Mouse (Mus musculus) cerebellum, adult (tissue): ENCODE data around the gene Dock7.
A peak's percentile ranks its signal among the peaks of the same experiment; 100 is the strongest.

ENCODE experiments used
- ATAC-seq: cut with Nextera tagmentation; 2 replicates; pipeline ENCODE4 v1.9.2; 2017; ENCODE audit warnings: mild to moderate bottlenecking, moderate library complexity, mixed read lengths; ENCODE audit not compliant: insufficient number of reproducible peaks, low FRiP score, low TSS enrichment

The Dock7 gene

DNA sequence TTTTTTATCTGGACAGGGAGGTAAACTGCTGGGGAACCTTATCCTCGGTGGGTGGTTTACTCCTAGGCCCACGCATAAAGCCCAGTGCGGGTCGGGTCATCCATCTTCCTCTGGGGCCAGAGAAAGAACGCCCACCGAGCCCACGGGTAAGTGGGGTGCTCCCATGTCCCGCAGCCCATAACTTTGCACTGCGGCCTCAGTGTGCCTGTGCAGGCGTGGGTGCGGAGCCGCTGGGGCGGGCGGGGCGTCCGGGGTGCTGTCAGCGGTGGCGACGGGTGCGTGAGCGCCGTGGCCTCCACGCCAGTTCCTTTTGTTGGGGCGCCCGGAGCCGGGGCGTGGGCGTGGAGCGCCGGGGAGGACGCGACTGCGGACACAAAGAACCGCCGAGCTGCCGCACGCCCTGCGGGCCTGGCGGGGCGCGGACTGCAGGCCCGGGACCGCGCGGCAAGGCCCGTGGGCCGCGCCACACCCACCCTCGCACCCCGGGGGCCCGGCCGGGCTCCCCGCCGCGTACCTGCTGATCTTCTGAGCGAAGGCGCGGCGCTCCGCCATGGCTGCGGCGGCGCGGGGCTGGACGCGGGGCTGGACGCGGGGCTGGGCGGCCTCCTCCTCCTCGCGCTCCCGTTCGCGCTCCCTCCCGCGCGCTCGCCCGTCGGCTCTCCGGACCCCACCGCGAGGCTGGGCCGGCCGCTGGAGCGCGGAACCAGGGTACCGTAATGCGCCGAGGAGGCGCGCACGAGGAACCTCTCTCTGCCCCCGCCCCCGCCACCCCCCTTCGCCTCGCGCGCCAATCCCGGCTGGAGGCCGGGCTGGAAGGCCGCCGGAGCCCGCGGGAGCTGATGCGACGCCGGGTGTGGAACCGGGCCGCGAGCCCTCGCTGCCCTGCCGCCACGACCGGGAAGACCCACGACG lies at the start of gene Dock7:
Gene Dock7 (minus strand): TSS at position 705 of the 912 bp plus-strand sequence.
- peak; percentile 81 for ATAC-seq

DNA sequence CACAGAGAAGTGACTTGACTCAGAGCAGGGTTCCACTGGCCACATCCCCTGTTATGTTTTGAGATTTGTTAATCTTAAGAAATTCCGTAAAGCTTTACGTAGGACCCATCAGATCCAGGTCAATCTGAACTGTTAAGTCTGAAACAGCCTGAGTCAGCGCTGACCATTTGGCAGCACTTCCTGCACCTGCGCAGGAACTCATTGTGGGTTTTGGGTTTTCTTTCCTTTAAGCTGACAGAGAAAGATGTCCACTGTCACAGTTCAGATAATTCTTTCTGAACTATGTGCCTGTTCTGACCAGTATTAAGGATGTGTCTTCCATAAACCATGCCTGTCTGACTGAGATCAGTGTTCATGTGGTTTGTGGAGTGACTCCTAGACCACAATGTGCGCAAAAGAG lies 48.2 kb upstream of the Dock7 start:
- ATAC-seq, result no peak

DNA sequence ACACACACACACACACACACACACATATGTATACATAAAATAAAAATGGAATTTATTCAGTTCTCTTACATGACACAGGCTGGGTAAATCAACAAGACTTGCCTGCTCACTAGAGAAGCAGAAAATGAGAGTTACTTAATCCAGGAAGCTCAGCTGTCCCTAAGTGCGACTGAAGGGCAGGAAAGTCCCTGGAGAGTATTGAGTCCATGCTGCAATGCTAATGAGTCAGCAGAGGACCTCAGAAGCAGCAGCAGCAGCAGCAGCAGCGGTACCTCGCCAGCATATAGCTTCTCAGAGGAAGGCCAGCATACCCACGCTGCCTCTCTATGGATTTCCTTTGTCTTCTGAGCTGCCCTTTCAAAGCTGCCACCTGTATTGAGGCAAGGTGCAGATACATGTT lies 42.8 kb upstream of the Dock7 start:
- no peak for ATAC-seq

DNA sequence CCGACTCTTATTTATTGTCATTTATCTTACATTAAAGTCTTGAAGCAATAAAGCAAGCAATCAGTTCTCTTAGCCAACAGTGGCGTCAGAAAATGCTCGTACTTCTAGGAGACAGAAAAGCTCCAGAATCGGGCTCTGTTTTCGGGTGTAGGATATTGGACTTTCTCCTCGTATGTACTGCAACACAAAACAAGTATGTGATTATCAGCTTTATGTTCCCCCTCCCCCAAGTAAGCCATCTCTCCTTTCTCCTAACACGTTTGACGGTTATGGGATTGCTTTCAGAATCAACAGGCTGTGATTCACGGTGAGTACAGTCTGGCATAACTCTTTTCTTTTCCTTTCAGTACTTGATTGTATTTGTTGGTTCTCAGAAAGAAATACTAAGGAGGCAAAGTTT lies 42.3 kb upstream of the Dock7 start:
- ATAC-seq, result no peak

DNA sequence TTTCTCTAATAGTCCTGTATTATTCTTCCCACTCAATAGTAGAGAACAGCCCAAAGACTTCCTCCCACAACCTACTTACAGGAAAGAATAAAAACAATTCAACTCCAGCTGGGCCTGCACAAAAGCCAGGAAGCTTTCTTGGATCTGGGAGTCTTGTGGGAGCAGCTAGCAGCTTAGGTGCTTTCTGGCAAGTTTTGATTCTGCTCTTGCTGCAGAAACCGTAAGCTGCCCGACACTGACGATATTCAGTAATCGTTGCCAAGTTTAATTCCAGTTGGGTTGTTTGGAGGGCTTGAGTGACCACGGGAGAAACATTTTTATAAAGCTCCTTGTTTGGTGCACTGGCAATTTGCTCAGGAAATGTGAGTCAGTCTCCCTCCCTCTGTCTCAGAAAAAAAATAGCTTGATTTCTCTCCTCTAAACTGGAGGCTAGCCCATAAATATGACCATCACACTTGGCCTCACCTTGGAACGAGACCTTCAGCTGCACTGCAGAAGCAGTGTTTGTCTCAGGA lies 40.8 kb upstream of the Dock7 start:
- no peak for ATAC-seq

DNA sequence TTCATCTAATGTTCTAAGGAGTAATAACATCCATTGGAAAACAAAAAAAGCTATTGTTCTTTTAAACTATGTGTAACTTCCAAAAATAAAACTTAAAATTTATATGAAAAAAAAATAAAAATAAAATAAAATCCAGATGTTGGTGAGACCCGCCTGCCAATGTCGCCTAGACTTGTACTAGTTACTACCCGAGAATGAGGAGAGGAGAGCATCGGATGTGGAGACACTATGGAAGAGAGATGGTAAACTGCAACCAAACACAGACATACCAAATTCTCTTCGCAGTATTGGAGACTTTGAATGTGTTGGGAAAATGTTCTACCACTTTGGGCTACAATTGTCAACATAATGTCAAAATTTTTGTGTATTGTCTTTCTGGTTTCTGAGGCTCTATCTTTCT lies 40.2 kb upstream of the Dock7 start:
- ATAC-seq, result no peak

DNA sequence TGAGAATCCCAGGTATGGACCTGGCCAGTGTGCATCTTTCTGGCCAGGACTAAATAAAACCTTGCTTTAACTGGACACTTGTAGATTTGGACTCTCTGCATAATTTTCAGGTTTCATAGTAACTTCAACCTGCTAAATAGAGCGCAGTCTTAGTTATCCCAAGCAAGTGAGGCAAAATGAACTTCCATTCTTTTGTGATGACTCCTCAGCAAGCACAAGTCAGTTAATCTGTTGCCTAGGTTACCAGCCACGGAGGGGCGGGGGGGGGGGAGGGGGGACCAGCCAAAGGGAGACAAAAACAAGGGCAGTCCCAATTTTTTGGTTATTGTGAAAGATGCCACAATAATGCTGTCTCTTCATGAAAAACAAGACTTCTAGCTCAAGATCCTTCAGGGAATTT lies 39.7 kb upstream of the Dock7 start:
- no peak for ATAC-seq

DNA sequence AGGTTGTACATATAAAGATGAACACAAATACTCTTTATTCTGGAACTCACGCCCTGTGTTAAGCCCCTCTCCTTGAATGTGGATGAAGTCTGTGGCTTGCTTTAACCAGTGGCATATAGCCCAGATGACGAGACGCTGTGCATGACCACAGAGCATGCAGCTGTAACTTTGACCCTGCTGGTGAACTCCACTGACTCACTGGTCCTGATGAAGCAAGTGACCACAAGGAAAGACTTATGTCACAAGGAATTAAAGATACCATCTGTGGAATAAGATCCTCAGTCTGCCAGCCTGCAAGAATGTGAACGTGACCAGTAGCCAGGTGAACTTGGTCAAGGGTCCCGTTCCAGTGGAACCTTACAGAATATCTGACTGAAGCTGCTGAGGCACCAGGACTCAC lies 37.8 kb upstream of the Dock7 start:
- no peak for ATAC-seq

DNA sequence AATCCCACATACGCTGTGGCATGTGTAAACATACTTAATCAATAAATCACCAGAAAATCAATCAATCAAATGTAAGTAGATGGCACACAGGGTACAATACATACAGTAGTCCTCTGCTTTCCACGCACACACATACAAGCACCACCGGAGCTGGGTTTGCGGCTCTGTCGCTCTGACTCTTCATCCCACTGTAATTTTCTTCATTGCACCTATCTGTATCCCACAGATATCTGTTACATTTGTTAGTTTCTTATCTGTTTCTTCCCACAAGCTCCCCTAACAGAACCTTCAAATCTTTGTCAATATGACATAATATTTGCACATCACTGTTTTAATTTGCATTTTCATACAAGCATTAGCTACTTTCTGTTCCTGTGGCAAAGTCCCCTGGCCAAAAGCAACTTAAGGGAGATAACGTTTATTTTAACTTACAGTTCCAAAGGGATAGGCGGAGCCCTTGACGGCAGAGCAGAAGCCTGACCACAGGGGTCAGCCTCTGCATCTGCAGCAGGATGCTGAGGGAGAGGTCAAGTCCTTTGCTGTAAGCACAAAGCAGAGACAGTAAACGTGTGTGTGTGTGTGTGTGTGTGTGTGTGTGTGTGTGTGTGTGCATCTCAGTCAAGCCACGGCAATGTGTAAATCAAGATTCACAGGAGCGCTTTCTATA lies 36.1 kb upstream of the Dock7 start:
- ATAC-seq, result no peak

DNA sequence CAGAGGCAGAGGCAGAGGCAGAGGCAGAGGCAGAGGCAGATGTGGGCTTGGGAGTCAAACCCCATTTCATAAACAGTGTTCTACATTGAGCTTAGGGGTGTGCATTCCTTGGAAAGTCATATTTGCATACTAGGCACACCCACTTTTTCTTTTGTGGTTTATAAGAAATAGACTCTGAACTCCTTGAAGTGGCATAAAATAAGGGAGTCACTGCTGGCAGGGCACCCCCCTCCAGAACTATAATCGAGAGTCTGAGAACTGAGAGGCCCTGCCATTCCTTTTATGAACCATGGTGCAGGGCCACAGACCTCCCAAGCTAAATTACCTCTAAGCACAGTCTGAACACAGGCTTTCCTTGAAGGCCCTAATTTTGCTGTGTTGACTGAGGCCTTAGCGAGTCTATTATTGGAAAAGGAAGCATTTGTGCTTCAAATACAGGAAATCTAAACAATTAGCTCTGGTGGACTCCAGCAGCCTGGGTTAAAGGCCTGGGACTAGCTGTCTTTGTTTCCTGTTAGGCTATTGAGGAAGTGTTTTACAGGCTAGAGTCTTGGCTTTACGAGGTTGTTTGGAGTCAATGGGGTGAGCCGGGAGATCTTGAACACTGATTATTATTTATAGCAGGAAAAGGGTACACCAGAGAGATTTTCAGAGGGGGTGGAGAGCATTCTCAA lies 31.3 kb upstream of the Dock7 start:
- no peak for ATAC-seq

DNA sequence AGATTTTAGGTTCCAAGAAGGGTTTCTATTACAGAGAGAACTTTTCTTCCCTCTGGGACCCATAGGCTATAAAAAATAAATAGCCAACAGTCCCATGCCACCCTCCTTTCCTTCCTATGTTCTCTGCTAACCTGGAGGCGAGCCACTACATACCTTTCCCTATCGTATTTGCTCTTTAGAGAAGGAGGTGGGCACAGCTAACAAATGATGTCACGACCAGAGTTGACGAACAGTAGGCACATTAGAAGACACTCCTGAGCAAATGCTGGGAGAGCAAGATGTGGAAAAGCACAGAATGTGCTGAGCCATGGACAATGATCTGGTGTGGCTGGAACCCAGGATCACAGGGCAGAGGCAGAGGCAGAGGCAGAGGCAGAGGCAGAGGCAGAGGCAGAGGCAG lies 30.7 kb upstream of the Dock7 start:
- no peak for ATAC-seq

DNA sequence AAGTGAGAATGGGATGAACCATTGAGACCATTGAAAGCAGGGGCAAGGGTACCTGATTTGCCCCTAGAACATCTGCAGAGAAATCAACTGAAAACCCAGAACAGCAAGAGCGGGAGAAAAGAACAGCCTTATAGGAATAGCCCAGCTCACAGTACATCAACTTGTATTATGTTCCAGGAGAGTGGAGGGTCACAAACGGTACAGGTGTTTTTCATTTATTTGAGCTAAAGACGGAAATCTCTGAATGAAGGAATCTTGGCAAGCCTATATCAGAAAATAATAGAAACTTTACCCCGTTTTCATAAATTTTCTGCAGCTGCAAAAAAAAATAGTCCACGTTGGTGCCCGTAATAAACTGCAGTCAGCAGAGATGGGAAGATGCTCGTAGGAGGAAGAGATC lies 22.6 kb upstream of the Dock7 start:
- no peak for ATAC-seq

DNA sequence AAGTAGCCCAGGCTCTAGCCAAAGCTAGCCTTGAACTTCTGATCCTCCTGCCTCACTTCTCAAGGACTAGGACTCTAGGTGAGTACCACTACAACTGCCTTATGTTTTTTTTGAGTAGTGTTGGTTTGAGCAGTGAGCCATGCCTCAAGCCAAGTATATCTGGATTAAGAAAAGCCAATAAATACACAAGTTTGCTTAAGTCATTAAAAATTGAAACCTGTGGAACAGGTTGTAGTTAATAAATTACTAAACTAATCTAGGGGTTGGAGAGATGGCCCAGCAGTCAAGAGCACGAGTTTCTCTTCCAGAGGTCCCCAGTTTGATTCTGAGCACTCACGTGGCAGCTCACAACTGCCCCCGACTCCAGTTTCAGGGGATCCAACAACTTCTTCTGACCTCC lies 20.9 kb upstream of the Dock7 start:
- ATAC-seq, result no peak

DNA sequence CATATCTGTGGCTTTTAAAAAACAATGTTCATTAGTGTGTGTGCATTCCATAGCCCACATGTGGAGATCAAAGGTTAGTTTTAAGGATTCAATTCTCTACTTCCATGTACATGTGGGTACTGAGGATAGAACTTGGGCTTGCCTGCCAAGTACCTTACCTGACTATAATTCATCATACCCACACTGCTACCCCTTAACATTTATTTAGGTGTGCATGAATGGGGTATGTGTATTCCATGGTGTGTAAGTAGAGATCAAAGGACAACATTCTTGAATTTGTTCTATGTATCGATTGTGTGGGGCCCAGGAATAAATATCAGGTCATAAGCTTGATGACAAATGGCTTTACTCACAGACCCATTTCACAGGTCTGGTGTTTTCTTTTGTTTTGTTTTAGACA lies 20.5 kb upstream of the Dock7 start:
- no peak for ATAC-seq

DNA sequence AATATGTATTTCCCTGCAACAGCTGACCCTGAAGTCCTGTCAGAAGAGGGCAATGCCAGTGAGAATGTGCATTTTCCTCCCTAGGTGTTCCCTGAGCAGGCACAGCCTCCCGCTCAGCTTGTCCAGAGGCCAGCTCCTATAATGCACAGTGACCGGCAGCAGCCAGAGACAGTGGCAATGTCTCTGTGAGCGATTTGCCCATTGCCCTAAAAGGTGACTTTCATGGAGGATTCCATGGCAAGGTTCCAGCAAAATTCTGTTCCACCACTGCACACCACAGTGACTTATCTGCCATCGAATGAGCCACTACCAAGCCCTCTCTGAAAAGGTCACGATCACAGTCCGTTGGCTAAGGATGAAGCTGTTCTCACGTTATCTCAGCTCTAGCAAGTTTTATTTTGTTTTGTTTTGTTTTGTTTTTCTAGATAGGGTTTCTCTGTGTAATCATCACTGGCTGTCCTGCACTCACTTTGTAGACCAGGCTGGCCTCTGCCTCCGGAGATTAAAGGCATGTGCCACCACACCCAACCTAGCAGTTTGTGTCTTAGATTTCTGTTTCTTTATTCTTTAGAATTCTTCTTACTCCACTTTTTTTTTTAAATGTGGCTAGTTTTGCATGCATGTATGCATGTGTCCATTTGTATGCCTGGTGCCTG lies 17.4 kb upstream of the Dock7 start:
- no peak for ATAC-seq

DNA sequence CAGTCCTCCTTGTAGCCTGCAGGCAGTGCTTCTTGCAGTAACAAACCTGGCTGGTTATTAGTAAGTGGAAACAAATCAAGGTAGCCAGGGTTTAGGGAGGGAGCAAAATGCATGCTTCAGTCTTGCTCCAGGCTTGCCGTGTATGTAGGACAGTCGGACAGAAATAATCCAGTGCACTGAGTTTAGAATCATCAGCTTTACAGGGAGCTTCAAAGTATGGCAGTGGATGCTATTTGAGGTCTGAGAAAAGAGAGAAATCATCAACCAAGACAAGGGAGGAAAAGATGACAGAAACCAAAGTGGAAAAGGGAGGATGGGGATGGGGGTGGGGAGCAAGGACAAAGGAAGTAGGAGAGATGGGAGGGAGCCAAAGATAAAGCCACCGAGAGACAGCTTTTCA lies 13.8 kb upstream of the Dock7 start:
- ATAC-seq, result no peak

DNA sequence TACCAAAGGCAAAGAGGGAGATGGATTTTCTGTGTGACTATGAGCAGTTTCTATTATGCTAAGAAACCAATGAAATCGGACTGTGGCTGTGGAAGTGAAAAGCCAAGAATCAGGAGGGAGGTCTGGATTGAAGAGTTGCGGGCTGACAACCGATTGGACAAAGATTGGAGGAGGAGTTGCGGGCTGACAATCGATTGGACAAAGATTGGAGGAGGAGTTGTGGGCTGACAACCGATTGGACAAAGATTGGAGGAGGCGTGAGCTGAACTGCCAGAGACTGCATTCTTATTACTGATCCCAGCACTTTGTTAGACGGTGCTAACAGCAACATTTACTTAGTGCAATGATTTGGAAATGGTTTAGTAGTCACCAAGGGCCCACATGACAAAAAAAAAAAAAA lies 12.6 kb upstream of the Dock7 start:
- no peak for ATAC-seq

DNA sequence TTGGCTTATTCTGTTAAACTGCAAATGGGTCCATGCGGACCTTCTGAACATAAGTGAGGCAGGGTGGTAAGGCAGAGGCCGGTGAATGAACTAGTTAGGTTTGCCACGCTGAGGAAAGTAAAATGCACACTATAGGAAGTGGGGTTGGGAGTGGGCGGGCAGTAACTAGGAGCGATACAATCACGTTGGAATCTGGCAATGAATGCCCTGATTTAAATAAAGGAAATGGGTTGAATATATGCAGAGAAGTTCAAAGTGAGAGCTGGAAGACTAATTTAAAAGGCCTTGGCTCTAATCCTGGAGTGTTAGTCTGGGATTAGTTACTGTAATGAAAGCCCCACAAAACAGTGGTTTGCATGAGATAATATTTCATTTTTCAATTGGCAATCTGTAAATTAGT lies 12.0 kb upstream of the Dock7 start:
- ATAC-seq, result no peak

DNA sequence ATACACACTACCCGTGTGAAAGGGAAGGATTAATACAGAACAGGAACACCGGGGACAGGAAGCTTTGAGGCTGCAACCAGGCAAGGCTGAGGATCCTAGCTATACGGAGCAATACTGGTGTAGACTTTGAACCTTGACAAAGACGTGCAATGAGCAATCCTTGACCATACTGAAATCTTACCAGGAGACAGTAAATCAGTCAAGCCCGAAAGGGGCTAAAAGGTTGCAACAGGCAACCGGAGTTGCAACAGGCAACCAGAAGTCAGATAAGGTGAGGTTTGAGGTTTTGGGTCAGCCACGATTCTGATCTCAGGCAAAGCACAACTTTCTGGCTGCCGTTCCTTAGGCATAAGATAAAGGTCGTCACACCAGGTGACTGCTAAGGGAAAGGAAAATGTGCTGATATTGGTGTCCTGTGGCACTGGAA lies 10.5 kb upstream of the Dock7 start:
- ATAC-seq, result no peak

DNA sequence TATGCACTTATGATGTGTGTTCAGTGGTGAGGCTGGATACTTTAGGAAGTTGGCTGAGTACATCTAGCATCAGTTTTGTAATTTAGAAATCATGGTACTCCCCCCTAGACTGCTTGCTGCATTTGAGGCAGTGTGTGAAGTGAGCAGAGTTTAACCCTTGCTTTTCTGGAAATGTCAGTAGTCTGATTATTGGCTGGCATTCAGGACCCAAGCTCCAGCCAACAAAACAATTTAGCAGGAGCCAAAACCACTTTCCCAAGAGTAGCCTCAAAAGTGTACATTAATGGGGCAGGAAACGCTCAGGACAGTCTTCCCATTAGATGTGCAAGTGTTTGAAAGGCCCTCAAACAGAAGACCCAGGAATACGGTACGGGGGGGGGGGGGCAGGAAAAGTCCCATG lies 2.8 kb upstream of the Dock7 start:
- no peak for ATAC-seq

DNA sequence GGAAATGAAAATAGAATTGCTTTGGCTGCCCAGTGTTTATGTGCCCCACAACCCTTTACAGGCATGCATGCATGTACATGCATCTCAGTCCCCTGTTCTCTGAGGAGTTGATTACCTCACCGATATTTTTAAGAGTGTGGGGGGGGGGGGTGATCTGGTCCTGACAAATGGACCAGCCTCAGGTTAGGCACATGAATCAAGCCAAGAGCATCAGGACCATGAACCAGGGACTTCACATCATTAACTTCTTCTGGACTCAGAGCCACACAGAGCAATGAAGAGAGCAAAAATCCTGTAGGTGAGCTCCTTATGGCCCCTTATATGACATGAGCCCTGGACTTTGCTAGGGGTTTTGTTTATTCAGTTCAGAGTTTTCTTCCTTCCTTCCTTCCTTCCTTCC lies 2.1 kb upstream of the Dock7 start:
- no peak for ATAC-seq
